Mouse (Mus musculus) CH12.LX (cell line): ENCODE results near the gene Prkch. TPM values are rescaled to one million over a fixed set of nuclear protein-coding genes. Genes with fewer than 3 reads are reported as not detected.

ENCODE experiments used
- DNase-seq: peaks from one replicate; pipeline ENCODE4 v3.0.0-alpha.2; 2013; ENCODE audit errors: extremely low read depth
- H3K27ac ChIP-seq: 2 replicates; pipeline ENCODE4 v1.5.1; 2012; ENCODE audit warnings: low read depth, mild to moderate bottlenecking, control low read depth, moderate library complexity; ENCODE audit not compliant: insufficient read depth
- H3K27me3 ChIP-seq: replicated peaks from 2 replicates; pipeline ENCODE3; 2012; ENCODE audit warnings: inconsistent platforms
- H3K36me3 ChIP-seq, 2 experiments: replicated peaks in 1 of 2; 2 replicates each; pipeline versions ENCODE3 to v1.6.1; 2012; ENCODE audit warnings: inconsistent platforms in 1 of 2, low read length in 1 of 2, mild to moderate bottlenecking in 1 of 2, mixed read lengths in 1 of 2, moderate library complexity in 1 of 2; ENCODE audit not compliant: control insufficient read depth in 1 of 2, insufficient read depth in 1 of 2
- H3K4me1 ChIP-seq, 2 experiments: 2 replicates each; pipeline ENCODE4 v1.6.1; 2012; ENCODE audit warnings: inconsistent platforms in 1 of 2, moderate library complexity in 1 of 2; ENCODE audit not compliant: insufficient read depth in 2 of 2, control insufficient read depth in 1 of 2
- H3K4me2 ChIP-seq: 2 replicates; pipeline ENCODE4 v1.6.1; 2012; ENCODE audit warnings: low read depth, mild to moderate bottlenecking, control low read depth; ENCODE audit not compliant: poor library complexity, insufficient read depth, severe bottlenecking
- H3K4me3 ChIP-seq, 3 experiments: fragments of 150-350 bp in 1 of 3; sonication (generic) in 1 of 3; replicated peaks in 1 of 3; 2 replicates each; pipeline versions ENCODE3 to v1.5.1; 2011 to 2012; ENCODE audit warnings: low read depth in 2 of 3, low read length in 2 of 3, mild to moderate bottlenecking in 2 of 3, moderate library complexity in 2 of 3, control low read depth in 1 of 3, improper control_type of control experiment in 1 of 3, inconsistent platforms in 1 of 3, mixed read lengths in 1 of 3; ENCODE audit not compliant: poor library complexity in 1 of 3
- H3K79me2 ChIP-seq: replicated peaks from 2 replicates; pipeline ENCODE4 v1.6.1; 2012; ENCODE audit warnings: mild to moderate bottlenecking, moderate library complexity; ENCODE audit not compliant: control insufficient read depth, poor library complexity, insufficient read depth, severe bottlenecking; ENCODE audit errors: extremely low read depth
- H3K9ac ChIP-seq: 2 replicates; pipeline ENCODE4 v1.6.1; 2012; ENCODE audit warnings: low read depth, mild to moderate bottlenecking, control low read depth, moderate library complexity; ENCODE audit not compliant: insufficient read depth
- H3K9me3 ChIP-seq: replicated peaks from 2 replicates; pipeline ENCODE3; 2012; ENCODE audit warnings: low read length, inconsistent platforms, mixed read lengths
- CHD1 ChIP-seq: IDR thresholded peaks from 2 replicates; pipeline ENCODE4 v1.6.1; 2012; ENCODE audit warnings: low read depth, low read length, improper control_type of control experiment, inconsistent platforms
- CHD2 ChIP-seq: IDR thresholded peaks from 2 replicates; pipeline ENCODE4 v1.6.1; 2011; ENCODE audit warnings: low read length, improper control_type of control experiment
- E2F4 ChIP-seq: IDR thresholded peaks from 2 replicates; pipeline ENCODE4 v1.6.1; 2011; ENCODE audit warnings: low read depth, low read length, improper control_type of control experiment; ENCODE audit not compliant: insufficient replicate concordance
- ELF1 ChIP-seq: IDR thresholded peaks from 2 replicates; pipeline ENCODE4 v1.6.1; 2014; ENCODE audit warnings: low read depth, mild to moderate bottlenecking, inconsistent platforms, low read length, improper control_type of control experiment
- EP300 ChIP-seq: IDR thresholded peaks from 2 replicates; pipeline ENCODE4 v1.6.1; 2011; ENCODE audit warnings: low read length, improper control_type of control experiment
- ETS1 ChIP-seq: conservative IDR thresholded peaks from 2 replicates; pipeline ENCODE4 v1.6.1; 2012; ENCODE audit warnings: low read depth, mild to moderate bottlenecking, inconsistent platforms, low read length, improper control_type of control experiment, moderate library complexity
- GABPA ChIP-seq: IDR thresholded peaks from 2 replicates; pipeline ENCODE4 v1.6.1; 2012; ENCODE audit warnings: low read depth, low read length, improper control_type of control experiment, inconsistent platforms; ENCODE audit not compliant: insufficient replicate concordance
- JUN ChIP-seq: IDR thresholded peaks from 2 replicates; pipeline ENCODE4 v1.6.1; 2011; ENCODE audit warnings: low read depth, mild to moderate bottlenecking, low read length, improper control_type of control experiment, moderate library complexity; ENCODE audit not compliant: insufficient read depth
- JUND ChIP-seq: conservative IDR thresholded peaks from 2 replicates; pipeline ENCODE4 v1.6.1; 2011; ENCODE audit warnings: low read depth, low read length, improper control_type of control experiment
- MAFK ChIP-seq: IDR thresholded peaks from 2 replicates; pipeline ENCODE4 v1.6.1; 2011; ENCODE audit warnings: low read length, improper control_type of control experiment; ENCODE audit not compliant: insufficient replicate concordance
- MAX ChIP-seq: IDR thresholded peaks from 2 replicates; pipeline ENCODE4 v1.6.1; 2011; ENCODE audit warnings: low read length, improper control_type of control experiment
- MAZ ChIP-seq: IDR thresholded peaks from 2 replicates; pipeline ENCODE4 v1.6.1; 2012; ENCODE audit warnings: low read depth, mild to moderate bottlenecking, inconsistent platforms, low read length, improper control_type of control experiment, moderate library complexity
- MEF2A ChIP-seq: IDR thresholded peaks from 2 replicates; pipeline ENCODE4 v1.6.1; 2014; ENCODE audit warnings: low read depth, mild to moderate bottlenecking, inconsistent platforms, low read length, improper control_type of control experiment, borderline replicate concordance
- MXI1 ChIP-seq: IDR thresholded peaks from 2 replicates; pipeline ENCODE4 v1.6.1; 2011; ENCODE audit warnings: mild to moderate bottlenecking, low read depth, low read length, improper control_type of control experiment
- MYC ChIP-seq: IDR thresholded peaks from 2 replicates; pipeline ENCODE4 v1.6.1; 2011; ENCODE audit warnings: low read depth, mild to moderate bottlenecking, improper control_type of control experiment, low read length
- NELFE ChIP-seq: IDR thresholded peaks from 2 replicates; pipeline ENCODE4 v1.6.1; 2011; ENCODE audit warnings: low read depth, low read length, improper control_type of control experiment
- RAD21 ChIP-seq: IDR thresholded peaks from 2 replicates; pipeline ENCODE4 v1.6.1; 2011; ENCODE audit warnings: low read depth, mild to moderate bottlenecking, low read length, improper control_type of control experiment, moderate library complexity
- SIN3A ChIP-seq: IDR thresholded peaks from 2 replicates; pipeline ENCODE4 v1.6.1; 2012; ENCODE audit warnings: low read length, improper control_type of control experiment, inconsistent platforms
- SMC3 ChIP-seq: IDR thresholded peaks from 2 replicates; pipeline ENCODE4 v1.6.1; 2011; ENCODE audit warnings: low read depth, low read length, improper control_type of control experiment
- TBP ChIP-seq: conservative IDR thresholded peaks from 2 replicates; pipeline ENCODE4 v1.6.1; 2011; ENCODE audit warnings: low read depth, low read length, improper control_type of control experiment
- TCF12 ChIP-seq: IDR thresholded peaks from 2 replicates; pipeline ENCODE4 v1.6.1; 2014; ENCODE audit warnings: low read depth, mild to moderate bottlenecking, inconsistent platforms, low read length, improper control_type of control experiment
- UBTF ChIP-seq: IDR thresholded peaks from 2 replicates; pipeline ENCODE4 v1.6.1; 2012; ENCODE audit warnings: low read depth, mild to moderate bottlenecking, inconsistent platforms, low read length, improper control_type of control experiment, moderate library complexity
- USF1 ChIP-seq: IDR thresholded peaks from 2 replicates; pipeline ENCODE4 v1.6.1; 2014; ENCODE audit warnings: low read depth, mild to moderate bottlenecking, inconsistent platforms, low read length, improper control_type of control experiment
- ZMIZ1 ChIP-seq: IDR thresholded peaks from 2 replicates; pipeline ENCODE4 v1.6.1; 2012; ENCODE audit warnings: low read depth, mild to moderate bottlenecking, inconsistent platforms, low read length, improper control_type of control experiment
- ZNF384 ChIP-seq: IDR thresholded peaks from 2 replicates; pipeline ENCODE4 v1.6.1; 2012; ENCODE audit warnings: low read depth, low read length, improper control_type of control experiment, inconsistent platforms
- dilution Hi-C: fragments of 300-500 bp; cut with MboI; formaldehyde crosslinking; loops from 2 replicates; pipeline ENCODE4 v1.14.3; 2020; ENCODE audit warnings: low sequenced_read_pairs; ENCODE audit not compliant: extremely low pct_unique_long_range_greater_than_20kb, extremely low pct_ligation_motif_present
- in situ Hi-C: fragments of 300-500 bp; cut with MboI; formaldehyde crosslinking; loops from 3 replicates; pipeline ENCODE4 v1.14.3; 2019; ENCODE audit warnings: low sequenced_read_pairs, low pct_ligation_motif_present, low pct_unique_long_range_greater_than_20kb, mixed read lengths
- polyA plus RNA-seq: library from polyadenylated mRNA; unstranded; fragments of >175 nt; gene quantifications from 2 replicates; pipeline ENCODE4 v1.2.1, GENCODE M21; 2012; ENCODE audit warnings: low read depth; ENCODE audit not compliant: insufficient read length
- total RNA-seq, 2 experiments: library from RNA; depleted of rRNA; stranded (reverse); fragments of 300-350 nt in 1 of 2; fragments of >200 nt in 1 of 2; gene quantifications; 2 replicates each; pipeline ENCODE4 v1.2.3; 2012 to 2014

Prkch gene
- total and polyA plus RNA-seq, 3 experiments, result 0.76 to 2.3 (median 1.8) TPM

DNA sequence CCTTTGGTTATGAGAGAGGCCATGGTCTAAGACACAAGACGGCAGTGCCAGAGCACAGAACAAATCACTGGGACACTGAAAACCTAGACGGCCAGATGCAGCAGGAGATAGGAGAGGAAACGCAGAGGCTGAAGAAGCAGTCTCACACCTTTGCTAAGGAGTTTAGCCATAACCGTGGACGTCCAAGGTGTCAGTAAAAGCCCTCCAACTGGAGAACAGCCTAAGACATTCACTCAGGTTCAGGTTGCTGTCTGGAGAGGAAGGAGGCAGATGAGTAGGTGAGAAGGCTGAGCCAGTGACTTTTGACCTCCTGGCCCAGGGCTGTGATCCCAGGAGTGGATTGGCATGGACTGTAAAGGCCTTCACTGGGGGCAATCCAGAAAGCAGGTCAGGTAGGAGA lies 130.0 kb downstream of the Prkch start:
- DNase-seq, result no peak
- Histone ChIP-seq H3K4me3 (no peak overlapping the region), H3K79me2 (no peaks in the 10 kb centered on the region), H3K4me2 (no peak overlapping the region), H3K27ac (no peak overlapping the region), H3K4me1 (peaks cover 18 to 56% of the 10 kb centered on the region in 2 experiments), H3K9me3 (no peaks in the 10 kb centered on the region), H3K27me3 (no peaks in the 10 kb centered on the region), H3K9ac (no peak overlapping the region), H3K36me3 (no peaks in the 10 kb centered on the region)
- TF ChIP-seq SIN3A (no peak), MYC (no peak), CHD2 (no peak), SMC3 (no peak), TCF12 (no peak), E2F4 (no peak), JUN (no peak), MAX (no peak), MXI1 (no peak), JUND (no peak), CHD1 (no peak), UBTF (no peak)
- dilution Hi-C loops (no loop called here), in situ Hi-C loops (no loop called here)

DNA sequence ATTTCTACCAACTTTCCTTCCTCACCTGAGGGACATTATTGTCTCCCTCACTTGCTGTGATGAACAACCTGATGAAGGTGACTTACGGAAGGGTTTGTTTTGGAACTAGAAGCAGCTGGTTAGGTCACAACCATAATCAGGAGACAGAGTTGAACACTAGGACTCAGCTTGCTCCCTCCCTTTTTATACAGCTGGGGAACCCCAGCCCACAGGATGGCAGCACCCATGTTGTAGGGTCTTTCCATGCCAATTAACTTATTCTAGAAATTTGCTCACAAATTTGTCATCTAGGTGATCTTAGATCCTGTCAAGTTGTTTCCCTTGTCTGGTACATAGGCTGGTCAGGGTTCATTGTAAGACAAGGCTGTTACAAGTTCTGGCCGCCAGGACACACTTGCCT lies 130.7 kb downstream of the Prkch start:
- H3K4me3 ChIP-seq, result no peak overlapping the region
- no peaks in the 10 kb centered on the region for H3K9me3 ChIP-seq
- H3K4me2 ChIP-seq, result no peak overlapping the region
- H3K4me1 ChIP-seq, result peaks cover 22 to 55% of the 10 kb centered on the region in 2 experiments
- no peaks in the 10 kb centered on the region for H3K79me2 ChIP-seq
- H3K9ac ChIP-seq, result no peak overlapping the region
- in situ Hi-C loops, result no loop called here
- no peaks in the 10 kb centered on the region for H3K36me3 ChIP-seq
- dilution Hi-C loops, result no loop called here
- no peaks in the 10 kb centered on the region for H3K27me3 ChIP-seq
- TF ChIP-seq MYC (no peak), CHD1 (no peak), ZNF384 (no peak), TBP (no peak), JUN (no peak), NELFE (no peak), SMC3 (no peak), EP300 (no peak), RAD21 (no peak), ETS1 (no peak), ZMIZ1 (no peak), MAFK (no peak), GABPA (no peak), MAZ (no peak), TCF12 (no peak), MEF2A (no peak), ELF1 (no peak), JUND (no peak), USF1 (no peak)
- H3K27ac ChIP-seq, result no peak overlapping the region
- no peak for DNase-seq
